Mouse (Mus musculus) liver, adult 2 months (tissue): ENCODE results near the gene Ip6k2.

Experiments
- CTCF ChIP-seq: fragments of 200-500 bp; IDR thresholded peaks from 2 replicates; pipeline ENCODE4 v1.5.1; 2011; ENCODE audit warnings: low read depth, low read length, control low read depth
- POLR2A ChIP-seq: fragments of 200-500 bp; IDR thresholded peaks from 2 replicates; pipeline ENCODE4 v1.6.1; 2011; ENCODE audit warnings: low read length, control low read depth; ENCODE audit not compliant: insufficient read depth; ENCODE audit errors: extremely low read depth

DNA sequence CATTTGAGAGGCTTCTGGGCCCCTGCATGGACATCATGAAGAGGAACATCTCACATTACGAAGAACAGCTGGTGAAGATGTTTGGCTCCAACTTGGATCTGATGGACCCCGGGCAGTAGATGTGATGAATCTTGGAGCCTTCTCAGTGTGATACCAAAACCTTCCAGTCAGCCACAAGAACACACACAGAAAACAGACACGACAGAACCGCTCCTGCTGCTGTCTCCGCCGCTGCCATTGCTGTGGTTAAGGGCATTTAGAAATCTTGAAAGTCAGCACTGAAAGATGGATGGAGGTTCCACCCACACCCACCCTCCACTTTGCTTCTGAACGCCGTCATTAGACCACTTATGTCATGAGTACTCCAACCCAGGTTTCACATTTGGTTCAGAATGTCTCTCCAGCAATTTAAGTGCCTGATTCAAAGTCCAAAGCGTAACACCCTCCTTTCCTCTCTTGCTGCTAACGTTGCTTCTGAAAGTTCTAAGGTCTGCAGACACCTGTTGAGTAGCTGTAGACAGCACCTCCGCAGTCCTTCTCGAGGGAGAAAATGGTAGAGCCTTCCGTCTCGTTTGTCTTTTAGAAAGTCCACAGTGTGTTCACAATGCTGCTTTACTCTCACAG lies 36.6 kb upstream of the Ip6k2 start:
- TF ChIP-seq POLR2A (no peak), CTCF (no peak)
